Mouse (Mus musculus) small intestine, adult 2 months (tissue): ENCODE measurements around the gene Hdac9.

Experiments
- CTCF ChIP-seq: fragments of 200-500 bp; IDR thresholded peaks from 2 replicates; pipeline ENCODE4 v1.5.1; 2012; ENCODE audit warnings: low read depth, mild to moderate bottlenecking, control low read depth, inconsistent platforms, low read length, moderate library complexity, mixed read lengths; ENCODE audit not compliant: insufficient replicate concordance, insufficient read length; ENCODE audit errors: extremely low read depth
- POLR2A ChIP-seq: fragments of 200-500 bp; IDR thresholded peaks from 2 replicates; pipeline ENCODE4 v1.6.1; 2012; ENCODE audit warnings: low read depth, mild to moderate bottlenecking, control low read depth, inconsistent platforms, low read length, moderate library complexity

DNA sequence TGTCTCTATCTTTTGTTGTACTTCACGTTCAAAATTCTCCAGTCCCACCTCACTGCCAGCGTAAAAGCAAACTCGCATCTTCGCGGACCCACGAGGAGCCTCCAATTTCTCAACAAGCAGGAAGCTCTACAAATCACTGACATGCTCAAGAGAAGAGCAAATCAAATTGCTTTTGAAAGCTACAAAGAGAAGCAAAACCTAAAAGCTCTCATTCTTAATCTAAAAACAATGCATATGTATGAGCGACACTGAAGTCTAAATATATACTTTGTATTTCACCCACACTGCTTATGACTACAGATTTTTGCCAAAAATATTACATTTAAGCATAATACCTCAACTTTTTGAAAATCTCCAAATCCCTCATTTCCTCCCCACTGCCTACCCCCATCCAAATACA is 45.9 kb downstream of the Hdac9 start:
- TF ChIP-seq POLR2A, result no peak
- TF ChIP-seq CTCF, result no peak
